Mouse (Mus musculus) stomach, postnatal 0 days (tissue): ENCODE results near the gene Cga. TPM values are rescaled to one million over a fixed set of nuclear protein-coding genes. Genes with fewer than 3 reads are reported as not detected.
"Not testable (repeated sequence)": the region's sequence is repeated elsewhere in the genome, so short reads cannot be mapped to it uniquely, and the experiment has no call there.

Experiments
- ATAC-seq: fragments of 200-750 bp; cut with Nextera tagmentation; 2 replicates; pipeline ENCODE4 v1.8.0; 2017; ENCODE audit not compliant: low FRiP score, low TSS enrichment
- DNase-seq: peaks from one replicate; pipeline ENCODE4 v3.0.0-alpha.2; 2016; ENCODE audit warnings: low spot score
- H3K27ac ChIP-seq: fragments of 300-500 bp; sonication (generic); replicated peaks from 2 replicates; pipeline ENCODE4 v1.5.1; 2014; ENCODE audit warnings: mild to moderate bottlenecking, control low read depth
- H3K27me3 ChIP-seq: fragments of 300-500 bp; sonication (generic); 2 replicates; pipeline ENCODE4 v1.6.1; 2014; ENCODE audit warnings: low read length; ENCODE audit not compliant: control insufficient read depth, insufficient read depth
- H3K36me3 ChIP-seq: fragments of 300-500 bp; sonication (generic); 2 replicates; pipeline ENCODE4 v1.6.1; 2014; ENCODE audit warnings: low read length, mixed read lengths; ENCODE audit not compliant: control insufficient read depth, insufficient read depth
- H3K4me1 ChIP-seq: fragments of 300-500 bp; sonication (generic); replicated peaks from 2 replicates; pipeline ENCODE4 v1.6.1; 2014; ENCODE audit warnings: antibody characterized with exemption; ENCODE audit not compliant: control insufficient read depth, insufficient read depth
- H3K4me2 ChIP-seq: fragments of 300-500 bp; sonication (generic); replicated peaks from 2 replicates; pipeline ENCODE4 v1.6.1; 2014; ENCODE audit warnings: low read depth, mild to moderate bottlenecking, control low read depth, moderate library complexity
- H3K4me3 ChIP-seq: fragments of 300-500 bp; sonication (generic); 2 replicates; pipeline ENCODE4 v1.5.1; 2014; ENCODE audit warnings: low read depth, low read length, control low read depth
- H3K9ac ChIP-seq: fragments of 300-500 bp; sonication (generic); 2 replicates; pipeline ENCODE4 v1.6.1; 2014; ENCODE audit warnings: mild to moderate bottlenecking, low read length, control low read depth, mixed read lengths
- H3K9me3 ChIP-seq: fragments of 300-500 bp; sonication (generic); 2 replicates; pipeline ENCODE4 v1.6.1; 2016; ENCODE audit warnings: low read length; ENCODE audit not compliant: control insufficient read depth
- CTCF ChIP-seq: IDR thresholded peaks from 2 replicates; pipeline ENCODE4 v1.5.1; 2016; ENCODE audit warnings: antibody characterized with exemption, low read depth, mild to moderate bottlenecking, moderate library complexity
- EP300 ChIP-seq: optimal IDR thresholded peaks from 2 replicates; pipeline ENCODE3; 2016; ENCODE audit warnings: antibody characterized with exemption
- WGBS: fragments of 180-500 bp; shearing (Covaris S2); extraction: QIAGEN DNeasy Blood & Tissue Kit; methylation state at CpG from one replicate; pipeline ENCODE4 v1.1.7; 2014; 5-methylcytosine and 5-hydroxymethylcytosine counted together
- polyA plus RNA-seq: library from polyadenylated mRNA; unstranded; fragments of >200 nt; fragmentation: Nextera tagmentation; extraction: Ambion mirVana; gene quantifications from 2 replicates; pipeline ENCODE4 v1.2.1, GENCODE M21; 2015

Cga gene
- polyA plus RNA-seq, 1 experiment from 2014 or later: 0.19 TPM

DNA sequence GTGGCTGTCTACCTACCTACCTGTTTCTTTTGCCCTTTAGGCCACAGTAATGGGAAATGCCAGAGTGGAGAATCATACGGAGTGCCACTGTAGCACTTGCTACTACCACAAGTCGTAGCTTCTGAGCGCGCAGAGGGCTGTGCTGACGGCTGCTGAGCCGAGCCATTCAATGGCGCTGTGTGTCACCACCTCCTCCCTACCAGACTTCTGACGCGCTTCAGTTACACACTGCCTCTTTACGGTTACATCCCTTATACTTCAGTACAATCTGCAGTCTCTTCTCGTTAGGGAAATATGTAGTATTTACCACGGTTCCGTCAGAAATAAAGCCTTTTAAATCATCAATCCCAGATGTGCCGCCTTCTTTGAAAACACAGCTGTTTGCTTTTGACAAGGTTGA lies 13.4 kb downstream of the Cga start:
- WGBS: 37% methylated on average over 14 of the region's 14 CpGs
- ATAC-seq: no peak
- Histone ChIP-seq H3K27me3 (no peaks in the 10 kb centered on the region), H3K4me2 (no peak overlapping the region), H3K4me3 (no peak overlapping the region), H3K36me3 (no peaks in the 10 kb centered on the region), H3K9ac (no peak overlapping the region), H3K9me3 (no peaks in the 10 kb centered on the region), H3K27ac (no peak overlapping the region), H3K4me1 (no peaks in the 10 kb centered on the region)
- TF ChIP-seq CTCF: no peak
- DNase-seq: no peak

DNA sequence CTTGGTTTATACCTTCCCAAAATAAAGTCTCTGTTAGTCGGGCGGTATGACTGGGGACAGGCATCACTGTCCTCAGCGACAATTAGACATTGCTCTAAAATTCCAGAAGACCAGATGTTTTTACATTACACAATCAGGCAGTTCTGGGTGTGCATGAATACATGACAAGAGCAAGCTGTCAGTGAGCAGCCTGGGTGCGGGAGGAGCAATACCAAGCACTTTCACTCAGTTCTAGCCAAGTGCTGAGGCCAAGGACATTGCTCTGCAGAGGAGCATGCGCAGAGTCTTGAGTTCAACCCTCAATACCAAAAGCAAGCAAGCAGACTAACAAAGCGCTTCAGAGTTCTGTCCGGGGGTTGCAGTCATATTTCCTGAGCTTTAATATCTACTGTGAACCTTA lies 14.5 kb downstream of the Cga start:
- H3K27me3 ChIP-seq: no peaks in the 10 kb centered on the region
- H3K9ac ChIP-seq: no peak overlapping the region
- H3K4me3 ChIP-seq: no peak overlapping the region
- ATAC-seq: peak; percentile 42; the same call in 1 of the 2 replicates
- no peaks in the 10 kb centered on the region for H3K9me3 ChIP-seq
- H3K4me1 ChIP-seq: no peaks in the 10 kb centered on the region
- H3K36me3 ChIP-seq: no peaks in the 10 kb centered on the region
- TF ChIP-seq CTCF (no peak), EP300 (no peak)
- DNase-seq: no peak
- no peak overlapping the region for H3K27ac ChIP-seq
- H3K4me2 ChIP-seq: no peak overlapping the region
- 52% methylated on average over 7 of the region's 7 CpGs for WGBS

DNA sequence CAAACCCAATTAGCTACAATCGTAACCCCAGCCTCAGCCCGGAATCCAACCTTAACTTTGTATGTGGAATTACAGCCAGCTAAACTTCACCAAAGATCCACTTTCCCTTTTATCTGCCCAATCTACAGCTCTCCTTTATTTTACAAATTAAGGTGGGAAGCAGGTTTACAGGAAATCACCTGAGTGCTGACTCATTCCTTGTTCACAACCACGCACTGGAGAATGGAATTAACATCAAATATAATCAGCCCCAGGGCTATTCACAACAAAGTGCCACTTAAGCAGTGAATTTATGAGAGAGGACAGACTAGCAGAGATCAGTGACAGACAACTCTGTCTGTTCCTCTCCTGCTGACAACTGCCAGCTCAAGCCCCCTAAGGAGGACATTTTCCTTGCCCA lies 17.8 kb downstream of the Cga start:
- H3K36me3 ChIP-seq: no peaks in the 10 kb centered on the region
- TF ChIP-seq CTCF (no peak), EP300 (no peak)
- H3K4me2 ChIP-seq: no peak overlapping the region
- H3K4me1 ChIP-seq: no peaks in the 10 kb centered on the region
- no peaks in the 10 kb centered on the region for H3K27me3 ChIP-seq
- no peaks in the 10 kb centered on the region for H3K9me3 ChIP-seq
- H3K9ac ChIP-seq: no peak overlapping the region
- no peak overlapping the region for H3K4me3 ChIP-seq
- no peak for DNase-seq
- H3K27ac ChIP-seq: no peak overlapping the region
- no peak for ATAC-seq
- 62% methylated on average over 3 of the region's 3 CpGs for WGBS

DNA sequence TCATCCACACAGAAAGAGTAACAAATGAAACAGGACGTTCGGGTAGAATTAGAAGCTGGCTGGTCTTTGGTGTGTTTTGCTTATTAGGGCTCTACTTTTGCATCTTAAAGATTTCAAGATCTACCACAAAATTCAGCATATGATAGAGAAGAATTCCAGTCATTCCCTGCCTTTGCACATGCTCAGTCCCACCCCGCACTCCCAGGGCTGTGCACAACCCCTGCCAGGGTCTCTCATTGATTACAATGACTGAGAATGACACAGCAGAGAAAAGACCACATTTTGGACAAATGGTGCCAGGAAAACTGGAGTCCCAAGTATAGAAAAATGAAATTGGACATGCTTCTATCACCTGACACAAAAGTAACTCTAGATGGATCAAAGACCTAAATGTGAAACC lies 18.6 kb downstream of the Cga start:
- Histone ChIP-seq H3K4me1 (no peaks in the 10 kb centered on the region), H3K27me3 (no peaks in the 10 kb centered on the region), H3K36me3 (no peaks in the 10 kb centered on the region), H3K9ac (no peak overlapping the region), H3K4me3 (no peak overlapping the region), H3K9me3 (no peaks in the 10 kb centered on the region), H3K4me2 (no peak overlapping the region), H3K27ac (no peak overlapping the region)
- no peak for TF ChIP-seq EP300
- no peak for TF ChIP-seq CTCF
- no peak for DNase-seq
- no peak for ATAC-seq
- WGBS: 75% methylated on average over 3 of the region's 3 CpGs

DNA sequence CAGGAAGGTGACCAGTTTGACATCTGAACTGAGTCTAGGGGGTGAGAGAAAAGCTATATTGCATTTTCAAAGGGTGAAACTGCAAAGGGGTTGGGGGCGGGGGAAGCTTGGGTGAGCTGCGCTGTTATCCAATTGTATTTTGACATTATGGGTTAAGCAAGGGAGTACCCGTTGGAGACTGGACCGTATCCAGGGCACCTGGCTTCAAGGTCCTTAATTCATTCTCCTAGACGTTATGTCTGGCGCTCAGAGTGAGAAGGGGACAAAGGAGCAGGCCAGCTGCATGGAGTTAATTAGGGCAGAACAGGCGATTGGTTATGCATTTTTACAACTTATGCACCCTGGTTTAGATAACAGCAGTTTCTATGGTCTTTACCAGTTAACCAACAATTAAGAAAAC lies 23.8 kb downstream of the Cga start:
- ATAC-seq (no peak), DNase-seq (no peak)
- Histone ChIP-seq H3K27ac (no peak overlapping the region), H3K9me3 (no peaks in the 10 kb centered on the region), H3K4me3 (no peak overlapping the region), H3K9ac (no peak overlapping the region), H3K4me1 (no peaks in the 10 kb centered on the region), H3K36me3 (no peaks in the 10 kb centered on the region), H3K27me3 (no peaks in the 10 kb centered on the region), H3K4me2 (no peak overlapping the region)
- TF ChIP-seq EP300 (no peak), CTCF (no peak)
- 66% methylated on average over 7 of the region's 7 CpGs for WGBS

DNA sequence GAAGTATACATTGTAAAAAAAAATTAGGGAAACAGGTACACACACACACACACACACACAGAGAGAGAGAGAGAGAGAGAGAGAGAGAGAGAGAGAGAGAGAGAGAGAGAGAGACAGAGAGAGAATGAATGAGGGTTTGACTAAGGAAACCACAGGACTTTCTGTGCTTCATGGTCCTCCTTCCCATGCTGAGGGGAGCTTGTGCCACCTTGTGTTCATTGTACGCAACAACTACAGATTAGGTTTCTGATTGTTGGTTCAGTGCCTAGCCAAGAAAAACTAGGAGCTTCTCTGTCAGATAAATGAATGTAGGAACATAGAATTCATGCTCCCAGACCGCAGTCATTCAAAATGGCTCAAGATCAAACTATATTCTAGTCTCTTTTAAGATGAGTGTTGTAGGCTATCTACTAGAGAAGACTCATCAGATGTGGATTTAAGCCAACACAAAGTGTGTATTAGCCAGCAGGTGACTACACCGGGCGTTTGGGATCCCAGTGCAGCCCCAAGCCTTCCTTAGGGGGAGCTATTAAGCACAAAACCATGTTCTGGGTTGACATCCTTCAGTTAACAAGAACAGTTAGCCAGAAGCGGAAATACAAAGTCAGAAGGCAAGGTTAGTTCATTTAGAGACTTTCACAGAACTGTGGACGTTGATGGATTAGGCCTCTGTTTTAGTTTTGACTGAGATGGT lies 28.7 kb downstream of the Cga start:
- no peaks in the 10 kb centered on the region for H3K36me3 ChIP-seq
- H3K4me1 ChIP-seq: no peaks in the 10 kb centered on the region
- 60% methylated on average over 6 of the region's 6 CpGs for WGBS
- H3K4me3 ChIP-seq: no peak overlapping the region
- H3K9ac ChIP-seq: no peak overlapping the region
- H3K9me3 ChIP-seq: no peaks in the 10 kb centered on the region
- H3K4me2 ChIP-seq: no peak overlapping the region
- ATAC-seq (no peak), DNase-seq (peak; percentile 37)
- TF ChIP-seq EP300: no peak
- TF ChIP-seq CTCF: peak; percentile 92
- no peaks in the 10 kb centered on the region for H3K27me3 ChIP-seq
- H3K27ac ChIP-seq: no peak overlapping the region

DNA sequence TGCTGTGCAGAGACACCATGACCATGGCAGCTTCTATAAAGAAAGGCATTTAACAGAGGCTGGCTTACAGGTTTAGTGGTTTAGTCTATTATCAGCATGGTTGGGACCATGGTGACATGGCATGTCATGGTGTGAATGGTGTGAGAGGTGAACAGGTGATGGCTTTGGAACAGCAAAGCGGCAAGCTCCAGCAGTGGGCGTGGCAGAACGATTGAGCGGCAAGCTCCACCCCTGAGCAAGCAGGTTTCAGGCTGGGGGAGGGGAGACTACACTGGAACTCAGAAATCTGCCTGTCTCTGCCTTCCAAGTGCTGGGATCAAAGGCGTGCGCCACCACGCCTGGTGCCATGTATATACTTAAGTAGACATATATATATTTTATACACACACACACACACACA lies 34.8 kb downstream of the Cga start:
- H3K36me3 ChIP-seq, H3K9ac ChIP-seq, H3K9me3 ChIP-seq, H3K27ac ChIP-seq, H3K4me3 ChIP-seq, DNase-seq, H3K27me3 ChIP-seq, H3K4me1 ChIP-seq, ATAC-seq, H3K4me2 ChIP-seq: not testable (repeated sequence)
- WGBS: 67% methylated on average over 7 of the region's 7 CpGs
